Mouse (Mus musculus) neutrophil, adult 83 days (primary cell): ENCODE measurements around the gene Ube2k. TPM values are rescaled to one million over a fixed set of nuclear protein-coding genes. Genes with fewer than 3 reads are reported as not detected.

Source experiments
- total RNA-seq, 2 experiments: library from RNA; stranded (reverse); gene quantifications; one replicate each; pipeline ENCODE4 v1.2.4; 2023

Ube2k gene
- 10 to 100 TPM; 55.9 to 61.6 TPM for total RNA-seq

DNA sequence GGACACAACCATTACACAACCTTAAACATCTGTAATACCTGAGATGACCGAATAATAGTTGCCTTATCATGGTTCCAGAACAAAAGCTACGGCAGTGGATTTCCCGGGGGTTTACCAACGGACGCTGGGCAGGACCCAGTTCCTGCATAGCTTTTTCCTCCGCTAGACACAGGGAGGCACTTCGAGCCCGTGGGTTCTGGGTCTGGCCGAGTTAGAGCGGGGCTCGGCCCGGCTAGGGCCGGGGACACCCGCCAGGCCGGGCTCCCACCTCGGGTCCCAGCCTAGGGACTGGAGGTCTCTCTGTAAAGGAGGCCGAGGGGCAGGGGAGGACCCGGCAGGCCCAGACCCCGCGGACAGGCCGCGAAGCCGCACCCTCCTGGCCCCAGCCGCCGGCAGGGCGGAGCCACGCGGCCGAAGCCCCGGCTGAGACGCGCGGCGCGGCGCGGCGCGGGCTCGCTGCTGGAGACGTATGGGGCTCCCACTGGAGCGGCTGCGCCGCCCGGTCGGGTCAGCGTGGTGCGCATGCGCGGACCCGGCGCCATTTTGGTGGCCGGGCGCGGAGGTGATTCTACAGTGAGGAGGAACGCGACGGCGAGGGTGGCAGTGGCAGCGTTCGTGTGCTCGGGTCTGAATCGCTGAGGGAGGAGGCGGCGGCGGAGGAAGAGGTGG is at the start of gene Ube2k, which contains the start of gene Smim14:
Gene Ube2k, plus strand, starts transcription at position 483 of the 669 bp plus-strand sequence.
Gene Smim14, minus strand, starts transcription at position 434 of the 669 bp plus-strand sequence.

GRCm38 (mm10) chr5:65492716-65493531 is 44.1 kb upstream of the Ube2k start, which contains the start of gene Gm43552:
TSS of gene Gm43552 (minus strand) at chr5:65492833.

Other genes starting within 250 kb of the Ube2k start
- gene Rfc1, start 201.6 kb upstream of the Ube2k start, total RNA-seq = 10 to 100 TPM; 56.6 to 68.2 TPM
- gene Klb, start 188.9 kb upstream of the Ube2k start, total RNA-seq = not detected
- 100 to 1,000 TPM; 766 to 837 TPM for gene Rpl9, start 145.8 kb upstream of the Ube2k start, total RNA-seq
- gene Lias, start 145.7 kb upstream of the Ube2k start, total RNA-seq = 10 to 100 TPM; 22.1 to 26.1 TPM
- 10 to 100 TPM; 71.0 to 82.5 TPM for gene Ugdh, start 101.3 kb upstream of the Ube2k start, total RNA-seq
- not detected for gene Gm43552, start 44.4 kb upstream of the Ube2k start, total RNA-seq
- 100 to 1,000 TPM; 168 TPM for gene Smim14, start within 50 bp of the Ube2k start, total RNA-seq
- 100 to 1,000 TPM; 159 to 162 TPM for gene Pds5a, start 161.0 kb downstream of the Ube2k start, total RNA-seq
- 10 to 100 TPM; 21.3 to 25.6 TPM for gene N4bp2, start 226.3 kb downstream of the Ube2k start, total RNA-seq